Mouse (Mus musculus) adrenal gland, adult 8-10 months (tissue): ENCODE data around the gene Slc1a5. TPM values are rescaled to one million over a fixed set of nuclear protein-coding genes. Genes with fewer than 3 reads are reported as not detected.
A peak's percentile ranks its signal among the peaks of the same experiment; 100 is the strongest.

Experiments used
- DNase-seq: peaks from one replicate; pipeline ENCODE4 v3.0.0; 2022
- total RNA-seq, 4 experiments: library from RNA; stranded (reverse); gene quantifications; 2 replicates each; pipeline ENCODE4 v1.2.4; 2022

The Slc1a5 gene
- total RNA-seq, 4 experiments from 2014 or later, result 77.8 to 202 (median 91.2) TPM

- DNase-seq, result no peak
These were observed 2.1 kb downstream of the Slc1a5 start for GRCm38 (mm10) chr7:16783224-16783688.

- peak; percentile 69 for DNase-seq
These were observed 2.7 kb downstream of the Slc1a5 start for GRCm38 (mm10) chr7:16783758-16784415.

- no peak for DNase-seq
These were observed 3.4 kb downstream of the Slc1a5 start for GRCm38 (mm10) chr7:16784498-16784976.

GRCm38 (mm10) chr7:16785541-16786083 is 4.5 kb downstream of the Slc1a5 start:
- no peak for DNase-seq

- DNase-seq, result no peak
These were observed 11.2 kb downstream of the Slc1a5 start for GRCm38 (mm10) chr7:16792316-16792715.

- DNase-seq, result no peak
These were observed 12.0 kb downstream of the Slc1a5 start for GRCm38 (mm10) chr7:16793010-16793725.

GRCm38 (mm10) chr7:16794886-16795285 is 13.7 kb downstream of the Slc1a5 start:
- DNase-seq, result no peak

- no peak for DNase-seq
These were observed 23.4 kb downstream of the Slc1a5 start for GRCm38 (mm10) chr7:16804409-16805028.

- no peak for DNase-seq
These were observed 26.8 kb downstream of the Slc1a5 start for GRCm38 (mm10) chr7:16807936-16808335.

- no peak for DNase-seq
These were observed 27.5 kb downstream of the Slc1a5 start for GRCm38 (mm10) chr7:16808647-16809046.

- no peak for DNase-seq
These were observed 28.6 kb downstream of the Slc1a5 start for GRCm38 (mm10) chr7:16809739-16810138.

- no peak for DNase-seq
These were observed 29.3 kb downstream of the Slc1a5 start for GRCm38 (mm10) chr7:16810399-16810919.

- no peak for DNase-seq
These were observed 29.9 kb downstream of the Slc1a5 start for GRCm38 (mm10) chr7:16810920-16811648.

GRCm38 (mm10) chr7:16811649-16812070 is 30.5 kb downstream of the Slc1a5 start:
- DNase-seq, result no peak

GRCm38 (mm10) chr7:16812505-16812904 is 31.4 kb downstream of the Slc1a5 start:
- no peak for DNase-seq

GRCm38 (mm10) chr7:16815351-16815941 is 34.3 kb downstream of the Slc1a5 start, which contains the start of gene Strn4:
Gene Strn4, plus strand, starts transcription at chr7:16815889.
- no peak for DNase-seq

- DNase-seq, result peak; percentile 54
These were observed 34.9 kb downstream of the Slc1a5 start for GRCm38 (mm10) chr7:16816078-16816474.

- DNase-seq, result no peak
These were observed 35.5 kb downstream of the Slc1a5 start, which contains the start of gene Fkrp for GRCm38 (mm10) chr7:16816475-16817122. Gene Fkrp, minus strand, starts transcription at chr7:16816732.

- no peak for DNase-seq
These were observed 36.6 kb downstream of the Slc1a5 start for GRCm38 (mm10) chr7:16817693-16818092.

GRCm38 (mm10) chr7:16819794-16820193 is 38.7 kb downstream of the Slc1a5 start:
- DNase-seq, result no peak

GRCm38 (mm10) chr7:16820271-16820763 is 39.2 kb downstream of the Slc1a5 start:
- DNase-seq, result no peak
